Mouse (Mus musculus): ENCODE measurements around the gene Fam3a. TPM values are rescaled to one million over a fixed set of nuclear protein-coding genes. Genes with fewer than 3 reads are reported as not detected.

Gene Fam3a
- 34.6 and 36.4 TPM in 2 replicates for polyA plus RNA-seq (2015; fragmentation: Nextera tagmentation; extraction: Ambion mirVana)

GRCm38 (mm10) chrX:74392535-74393443 lies at the start of gene Fam3a, which contains the start of gene Ikbkg:
TSS of gene Fam3a (minus strand) at chrX:74393272.
TSS of gene Ikbkg (plus strand) at chrX:74393290.
- Histone ChIP-seq H3K9ac (replicated peaks; ENCODE audit: low read depth, low read length) (peak within 1 kb of the TSS; percentile 78), H3K9me3 (ENCODE audit: control insufficient read depth, low read length) (no peaks in the 10 kb centered on the region), H3K4me1 (replicated peaks; ENCODE audit: control insufficient read depth, insufficient read depth, low read length) (peaks cover 9% of the 10 kb centered on the region), H3K27ac (ENCODE audit: low read length) (peak within 1 kb of the TSS; percentile 75), H3K4me2 (ENCODE audit: low read length) (peak within 1 kb of the TSS; percentile 67), H3K36me3 (ENCODE audit: control insufficient read depth, insufficient read depth) (no peaks in the 10 kb centered on the region), H3K4me3 (replicated peaks; ENCODE audit: low read length) (peak within 1 kb of the TSS; percentile 54), H3K27me3 (replicated peaks; ENCODE audit: control insufficient read depth, insufficient read depth, low read length) (no peaks in the 10 kb centered on the region)
- 20% methylated on average over 30 of the region's 30 CpGs for WGBS
- ATAC-seq, result peak; percentile 100

GRCm38 (mm10) chrX:74429290-74429821 lies 36.3 kb upstream of the Fam3a start:
- H3K27me3 ChIP-seq (replicated peaks; ENCODE audit: control insufficient read depth, insufficient read depth, low read length), result no peaks in the 10 kb centered on the region
- WGBS, result 24% methylated on average over 22 of the region's 22 CpGs
- no peaks in the 10 kb centered on the region; the same call in 1 of the 2 replicates for H3K36me3 ChIP-seq (ENCODE audit: control insufficient read depth, insufficient read depth)
- peak overlapping the region; percentile 67 for H3K4me2 ChIP-seq (ENCODE audit: low read length)
- no peaks in the 10 kb centered on the region for H3K9me3 ChIP-seq (ENCODE audit: control insufficient read depth, low read length)
- peak overlapping the region; percentile 64 for H3K4me3 ChIP-seq (replicated peaks; ENCODE audit: low read length)
- H3K27ac ChIP-seq (ENCODE audit: low read length), result peak overlapping the region; percentile 84
- H3K4me1 ChIP-seq (replicated peaks; ENCODE audit: control insufficient read depth, insufficient read depth, low read length), result 0 out of 2 replicates have a peak, but pooled peaks cover 8% of the 10 kb centered on the region
- peak; percentile 77 for ATAC-seq
- peak overlapping the region; percentile 63 for H3K9ac ChIP-seq (replicated peaks; ENCODE audit: low read depth, low read length)

GRCm38 (mm10) chrX:74428826-74429276 lies 35.8 kb upstream of the Fam3a start, which contains the start of gene G6pdx:
TSS of gene G6pdx (minus strand) at chrX:74429194.
- Histone ChIP-seq H3K4me2 (ENCODE audit: low read length) (peak within 1 kb of the TSS; percentile 67), H3K27me3 (replicated peaks; ENCODE audit: control insufficient read depth, insufficient read depth, low read length) (no peaks in the 10 kb centered on the region), H3K36me3 (ENCODE audit: control insufficient read depth, insufficient read depth) (no peaks in the 10 kb centered on the region), H3K4me3 (replicated peaks; ENCODE audit: low read length) (peak within 1 kb of the TSS; percentile 64), H3K4me1 (replicated peaks; ENCODE audit: control insufficient read depth, insufficient read depth, low read length) (0 out of 2 replicates have a peak, but pooled peaks cover 8% of the 10 kb centered on the region), H3K9ac (replicated peaks; ENCODE audit: low read depth, low read length) (peak within 1 kb of the TSS; percentile 63), H3K27ac (ENCODE audit: low read length) (peak within 1 kb of the TSS; percentile 84), H3K9me3 (ENCODE audit: control insufficient read depth, low read length) (no peaks in the 10 kb centered on the region)
- 21% methylated on average over 25 of the region's 25 CpGs for WGBS
- peak; percentile 82 for ATAC-seq

GRCm38 (mm10) chrX:74428146-74428825 lies 35.2 kb upstream of the Fam3a start:
- peak overlapping the region; percentile 64 for H3K4me3 ChIP-seq (replicated peaks; ENCODE audit: low read length)
- no peaks in the 10 kb centered on the region for H3K27me3 ChIP-seq (replicated peaks; ENCODE audit: control insufficient read depth, insufficient read depth, low read length)
- no peaks in the 10 kb centered on the region for H3K36me3 ChIP-seq (ENCODE audit: control insufficient read depth, insufficient read depth)
- 0 out of 2 replicates have a peak, but pooled peaks cover 8% of the 10 kb centered on the region for H3K4me1 ChIP-seq (replicated peaks; ENCODE audit: control insufficient read depth, insufficient read depth, low read length)
- peak overlapping the region; percentile 60 for H3K9ac ChIP-seq (replicated peaks; ENCODE audit: low read depth, low read length)
- peak overlapping the region; percentile 84; the same call in 1 of the 2 replicates for H3K27ac ChIP-seq (ENCODE audit: low read length)
- ATAC-seq, result peak; percentile 41
- 21% methylated on average over 35 of the region's 35 CpGs for WGBS
- H3K4me2 ChIP-seq (ENCODE audit: low read length), result peak overlapping the region; percentile 58
- no peaks in the 10 kb centered on the region for H3K9me3 ChIP-seq (ENCODE audit: control insufficient read depth, low read length)

GRCm38 (mm10) chrX:74427116-74427515 lies 34.0 kb upstream of the Fam3a start:
- WGBS, result 76% methylated on average over 3 of the region's 3 CpGs
- Histone ChIP-seq H3K36me3 (ENCODE audit: control insufficient read depth, insufficient read depth) (no peaks in the 10 kb centered on the region), H3K9ac (replicated peaks; ENCODE audit: low read depth, low read length) (no peak overlapping the region), H3K4me2 (ENCODE audit: low read length) (no peak overlapping the region), H3K4me1 (replicated peaks; ENCODE audit: control insufficient read depth, insufficient read depth, low read length) (0 out of 2 replicates have a peak, but pooled peaks cover 8% of the 10 kb centered on the region), H3K27me3 (replicated peaks; ENCODE audit: control insufficient read depth, insufficient read depth, low read length) (no peaks in the 10 kb centered on the region), H3K27ac (ENCODE audit: low read length) (no peak overlapping the region), H3K9me3 (ENCODE audit: control insufficient read depth, low read length) (no peaks in the 10 kb centered on the region), H3K4me3 (replicated peaks; ENCODE audit: low read length) (no peak overlapping the region)
- ATAC-seq, result no peak

GRCm38 (mm10) chrX:74426256-74426655 lies 33.2 kb upstream of the Fam3a start:
- WGBS, result 76% methylated on average over 1 of the region's 1 CpGs
- H3K36me3 ChIP-seq (ENCODE audit: control insufficient read depth, insufficient read depth), result no peaks in the 10 kb centered on the region
- no peak overlapping the region for H3K4me2 ChIP-seq (ENCODE audit: low read length)
- no peak for ATAC-seq
- H3K27me3 ChIP-seq (replicated peaks; ENCODE audit: control insufficient read depth, insufficient read depth, low read length), result no peaks in the 10 kb centered on the region
- no peak overlapping the region for H3K4me3 ChIP-seq (replicated peaks; ENCODE audit: low read length)
- H3K27ac ChIP-seq (ENCODE audit: low read length), result no peak overlapping the region
- H3K4me1 ChIP-seq (replicated peaks; ENCODE audit: control insufficient read depth, insufficient read depth, low read length), result 0 out of 2 replicates have a peak, but pooled peaks cover 8% of the 10 kb centered on the region
- no peak overlapping the region for H3K9ac ChIP-seq (replicated peaks; ENCODE audit: low read depth, low read length)
- H3K9me3 ChIP-seq (ENCODE audit: control insufficient read depth, low read length), result no peaks in the 10 kb centered on the region

- WGBS, result 89% methylated on average over 4 of the region's 4 CpGs
- H3K27me3 ChIP-seq (replicated peaks; ENCODE audit: control insufficient read depth, insufficient read depth, low read length), result no peaks in the 10 kb centered on the region
- H3K9ac ChIP-seq (replicated peaks; ENCODE audit: low read depth, low read length), result no peak overlapping the region
- H3K4me1 ChIP-seq (replicated peaks; ENCODE audit: control insufficient read depth, insufficient read depth, low read length), result 0 out of 2 replicates have a peak, but pooled peaks cover 6% of the 10 kb centered on the region
- no peaks in the 10 kb centered on the region for H3K36me3 ChIP-seq (ENCODE audit: control insufficient read depth, insufficient read depth)
- no peak overlapping the region for H3K4me3 ChIP-seq (replicated peaks; ENCODE audit: low read length)
- no peak overlapping the region for H3K27ac ChIP-seq (ENCODE audit: low read length)
- H3K4me2 ChIP-seq (ENCODE audit: low read length), result no peak overlapping the region
- ATAC-seq, result no peak
- H3K9me3 ChIP-seq (ENCODE audit: control insufficient read depth, low read length), result no peaks in the 10 kb centered on the region
These were observed 32.1 kb upstream of the Fam3a start for GRCm38 (mm10) chrX:74425195-74425594.

- Histone ChIP-seq H3K9me3 (ENCODE audit: control insufficient read depth, low read length) (no peaks in the 10 kb centered on the region), H3K4me1 (replicated peaks; ENCODE audit: control insufficient read depth, insufficient read depth, low read length) (0 out of 2 replicates have a peak, but pooled peaks cover 2% of the 10 kb centered on the region), H3K4me2 (ENCODE audit: low read length) (no peak overlapping the region), H3K36me3 (ENCODE audit: control insufficient read depth, insufficient read depth) (no peaks in the 10 kb centered on the region), H3K9ac (replicated peaks; ENCODE audit: low read depth, low read length) (no peak overlapping the region), H3K4me3 (replicated peaks; ENCODE audit: low read length) (no peak overlapping the region), H3K27me3 (replicated peaks; ENCODE audit: control insufficient read depth, insufficient read depth, low read length) (no peaks in the 10 kb centered on the region), H3K27ac (ENCODE audit: low read length) (no peak overlapping the region)
- ATAC-seq, result no peak
These were observed 31.4 kb upstream of the Fam3a start for GRCm38 (mm10) chrX:74424443-74424842.

GRCm38 (mm10) chrX:74413377-74413776 lies 20.3 kb upstream of the Fam3a start:
- Histone ChIP-seq H3K27ac (ENCODE audit: low read length) (no peak overlapping the region), H3K27me3 (replicated peaks; ENCODE audit: control insufficient read depth, insufficient read depth, low read length) (no peaks in the 10 kb centered on the region), H3K9me3 (ENCODE audit: control insufficient read depth, low read length) (no peaks in the 10 kb centered on the region), H3K9ac (replicated peaks; ENCODE audit: low read depth, low read length) (no peak overlapping the region), H3K4me3 (replicated peaks; ENCODE audit: low read length) (no peak overlapping the region), H3K4me2 (ENCODE audit: low read length) (no peak overlapping the region), H3K4me1 (replicated peaks; ENCODE audit: control insufficient read depth, insufficient read depth, low read length) (no peaks in the 10 kb centered on the region), H3K36me3 (ENCODE audit: control insufficient read depth, insufficient read depth) (0 out of 2 replicates have a peak, but pooled peaks cover 2% of the 10 kb centered on the region)
- peak; percentile 87 for ATAC-seq

All from forebrain, embryonic 16.5 days (tissue).